Mouse (Mus musculus) c-Kit-negative CD71-positive TER-119-positive erythroid progenitor cells, embryonic 14.5 days (primary cell): Measurements from ENCODE around the gene Basp1.

ENCODE experiments used
- DNase-seq: peaks from one replicate; pipeline ENCODE4 v3.0.0-alpha.2; 2013; ENCODE audit warnings: low read depth, low spot score

The Basp1 gene

DNA sequence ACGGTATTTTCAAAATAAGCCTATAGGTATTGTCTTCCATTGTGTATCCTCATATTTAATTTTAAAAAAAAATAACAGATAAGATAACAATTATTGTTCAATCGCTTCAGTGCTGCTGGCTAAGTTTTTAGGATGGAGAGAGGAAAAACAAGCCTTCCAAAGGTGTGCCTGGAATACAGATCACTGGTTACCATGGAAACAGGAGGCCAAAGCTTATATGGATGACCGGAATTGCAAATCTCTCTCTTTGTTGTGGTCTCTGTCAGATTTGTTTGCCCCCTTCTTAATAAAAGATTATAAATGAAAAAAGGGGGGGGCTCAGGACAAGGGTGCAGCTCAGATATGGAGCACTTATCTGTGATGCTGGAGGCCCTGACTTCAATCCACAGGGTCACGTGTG is 2.4 kb upstream of the Basp1 start:
- DNase-seq, result no peak

DNA sequence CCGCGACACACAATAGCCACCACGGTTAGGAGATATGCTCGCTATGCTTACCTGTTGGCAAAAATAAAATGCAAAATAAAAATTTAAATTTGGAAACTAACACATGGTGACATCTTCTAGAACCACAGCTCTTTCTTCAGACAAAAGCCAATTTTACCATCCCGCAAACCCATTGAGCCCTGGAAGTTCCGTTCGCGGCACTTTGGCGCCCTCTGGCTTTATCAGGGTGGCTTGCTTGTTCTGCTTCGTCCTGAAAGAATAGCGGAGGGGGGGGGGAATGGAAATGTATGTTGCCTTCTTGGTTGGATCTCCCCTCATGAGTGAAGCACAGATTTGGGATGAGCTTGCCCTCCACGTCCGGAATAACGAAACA is 1.2 kb upstream of the Basp1 start:
- DNase-seq, result no peak

DNA sequence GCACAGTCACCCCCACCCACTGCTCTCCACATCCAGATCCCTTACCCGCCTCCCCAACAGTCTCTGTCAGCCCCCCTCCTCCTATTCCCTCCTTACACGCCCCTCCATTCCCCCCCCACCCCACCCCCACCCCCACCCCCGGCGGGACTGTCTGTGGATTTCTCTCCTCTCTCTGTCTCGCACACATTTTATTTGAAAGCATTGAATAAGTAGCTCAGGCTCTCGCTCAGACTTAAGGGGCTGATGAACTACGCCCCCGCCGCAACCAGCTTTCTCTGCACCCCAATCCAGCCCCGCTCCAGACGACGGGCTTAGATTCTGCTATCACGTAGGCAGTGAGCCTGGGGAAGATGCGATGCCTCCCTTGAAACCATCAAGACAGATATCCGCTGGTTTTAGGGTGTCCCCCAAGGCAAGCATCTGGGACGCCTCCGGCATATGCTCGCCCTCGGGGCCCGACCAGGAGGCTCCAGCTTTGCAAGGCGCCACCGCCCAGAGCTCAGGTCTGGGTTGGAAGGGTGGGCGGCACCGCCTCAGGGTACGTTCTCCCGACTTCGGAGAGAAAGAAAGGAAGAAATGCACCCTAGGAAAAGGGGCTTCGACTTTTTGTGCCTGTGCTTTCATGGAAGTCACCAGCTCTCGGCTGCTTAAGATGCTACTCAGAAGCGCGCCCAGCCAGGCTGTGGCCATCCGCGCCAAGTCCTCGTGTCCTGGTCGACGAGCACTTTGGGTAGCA is 615 bp upstream of the Basp1 start:
- no peak for DNase-seq

DNA sequence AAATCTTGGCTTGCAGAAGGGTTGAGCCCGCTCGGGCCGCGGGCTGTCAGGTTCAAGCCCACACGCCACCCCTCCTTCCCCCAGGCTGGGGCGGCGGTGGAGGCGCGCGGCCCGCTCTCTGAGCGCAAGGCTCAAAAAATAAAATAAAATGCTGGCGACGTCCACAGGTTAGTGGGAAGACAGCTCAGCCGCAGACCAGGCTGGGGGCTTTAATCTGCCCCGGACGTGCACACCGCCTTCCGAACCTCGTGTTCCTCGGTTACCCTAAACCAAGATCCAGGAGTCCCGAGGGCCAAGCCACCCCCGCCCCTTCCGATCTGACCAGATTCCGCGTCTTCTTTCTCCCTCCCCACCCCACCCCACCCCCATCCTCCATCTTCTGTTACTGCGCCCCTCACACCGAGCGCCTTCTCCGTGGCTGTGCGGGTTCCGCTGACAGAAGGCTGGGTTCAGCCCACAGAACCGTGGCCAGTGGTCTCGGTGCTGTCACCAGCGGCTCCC is 753 bp downstream of the Basp1 start:
- DNase-seq, result no peak

- DNase-seq, result no peak
Observed at GRCm38 (mm10) chr15:25412171-25412641, 1.4 kb downstream of the Basp1 start.

GRCm38 (mm10) chr15:25411461-25411860 is 2.1 kb downstream of the Basp1 start:
- no peak for DNase-seq

GRCm38 (mm10) chr15:25405926-25406325 is 7.6 kb downstream of the Basp1 start:
- no peak for DNase-seq

DNA sequence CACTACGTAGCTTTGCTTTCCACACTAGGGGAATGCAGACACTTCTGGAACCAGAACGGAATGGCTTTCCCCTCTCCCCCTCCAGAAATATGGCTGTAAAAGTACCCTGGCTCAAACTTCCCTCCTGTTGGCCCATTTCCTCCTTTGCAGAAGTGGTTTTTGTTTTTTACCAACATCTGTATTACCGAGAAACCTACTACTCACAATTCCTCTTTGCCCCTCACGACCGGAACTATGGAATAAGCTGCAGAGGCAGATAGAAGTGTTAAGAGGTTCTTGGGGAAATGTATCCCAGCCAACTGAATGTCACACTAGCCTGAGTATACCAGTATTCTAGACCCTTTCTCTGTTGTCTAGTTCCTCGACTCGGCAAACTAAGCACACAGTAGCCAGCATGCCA is 9.7 kb downstream of the Basp1 start:
- no peak for DNase-seq

GRCm38 (mm10) chr15:25402001-25402400 is 11.6 kb downstream of the Basp1 start:
- no peak for DNase-seq

GRCm38 (mm10) chr15:25400276-25400675 is 13.3 kb downstream of the Basp1 start:
- DNase-seq, result no peak

DNA sequence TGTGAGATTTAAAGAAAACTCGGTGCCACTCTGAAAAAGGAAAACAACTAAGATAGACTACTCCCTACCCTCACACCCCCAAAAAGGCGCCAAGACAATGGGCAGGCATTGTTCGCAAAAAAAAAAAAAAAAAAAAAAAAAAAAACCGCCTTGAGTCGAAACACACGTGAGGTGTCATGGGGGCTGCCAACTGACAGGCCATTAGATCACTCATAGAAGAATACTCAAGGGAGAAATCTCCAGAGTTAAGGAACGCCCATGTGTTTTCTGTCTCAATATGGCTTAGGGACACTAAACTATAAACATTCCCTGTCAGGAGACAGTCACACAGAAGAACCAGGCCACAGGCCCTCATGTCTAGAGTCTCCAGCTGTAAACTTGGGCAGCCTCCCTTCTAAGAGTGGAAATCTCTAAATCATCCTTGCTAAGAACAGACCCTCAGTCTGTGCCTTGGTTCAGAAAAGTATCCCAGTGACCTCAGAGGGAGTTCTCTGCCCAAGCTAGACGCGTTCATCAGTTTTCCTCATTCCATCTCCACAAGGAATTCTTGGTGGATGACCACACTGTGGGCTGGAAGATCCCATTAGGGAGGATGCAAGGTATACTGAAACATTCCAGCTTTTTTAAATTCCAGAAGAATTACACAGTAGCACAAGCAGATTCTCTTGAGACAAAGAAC is 17.5 kb downstream of the Basp1 start:
- DNase-seq, result no peak

DNA sequence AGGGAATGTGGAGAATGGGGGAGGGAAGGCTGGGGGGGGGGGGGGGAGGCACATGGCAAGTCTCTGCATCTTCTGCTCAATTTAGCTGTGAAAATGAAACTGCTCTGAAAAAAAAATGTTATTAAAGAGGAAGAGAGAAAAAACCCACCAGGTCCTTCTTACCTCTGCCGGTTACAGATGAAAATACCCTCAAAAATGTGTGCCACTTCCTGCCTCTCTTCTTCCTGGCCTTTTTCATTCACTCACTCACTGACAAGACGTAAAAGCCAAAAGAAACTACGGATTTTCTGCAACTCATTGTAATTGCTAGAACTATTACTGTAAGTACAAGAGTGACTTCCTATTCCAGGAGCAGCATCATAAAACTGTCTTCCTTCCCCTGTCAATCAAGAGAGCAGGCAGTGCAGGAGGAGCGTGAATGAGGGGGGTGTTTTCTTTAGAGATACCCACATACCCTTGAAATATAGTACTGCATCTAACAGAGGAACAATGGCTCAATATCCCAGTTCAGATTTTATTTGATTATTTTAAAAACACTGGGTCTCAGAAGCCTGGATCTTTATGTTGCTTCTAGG is 21.0 kb downstream of the Basp1 start:
- no peak for DNase-seq

GRCm38 (mm10) chr15:25391210-25391609 is 22.4 kb downstream of the Basp1 start:
- no peak for DNase-seq

DNA sequence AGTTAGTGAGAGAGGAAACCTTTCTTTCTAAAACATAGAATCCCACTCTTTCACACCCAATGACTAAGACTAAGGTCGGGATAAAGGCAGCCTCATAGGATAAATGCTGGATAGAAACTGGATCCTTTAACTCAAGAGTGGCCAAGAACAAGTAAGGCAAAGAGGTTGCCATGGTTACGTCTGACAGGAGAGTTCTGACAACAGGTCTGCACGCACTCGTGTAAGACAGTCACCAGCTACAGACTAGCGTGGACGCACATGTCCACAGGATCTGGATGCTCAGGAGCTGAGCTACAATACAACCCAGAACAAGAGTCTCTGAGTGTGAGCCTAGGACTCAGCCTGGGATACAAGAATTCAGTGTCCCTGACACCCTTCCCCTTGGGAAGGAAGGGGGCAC is 26.0 kb downstream of the Basp1 start:
- no peak for DNase-seq

- no peak for DNase-seq
Observed at GRCm38 (mm10) chr15:25380051-25380450, 33.5 kb downstream of the Basp1 start.

DNA sequence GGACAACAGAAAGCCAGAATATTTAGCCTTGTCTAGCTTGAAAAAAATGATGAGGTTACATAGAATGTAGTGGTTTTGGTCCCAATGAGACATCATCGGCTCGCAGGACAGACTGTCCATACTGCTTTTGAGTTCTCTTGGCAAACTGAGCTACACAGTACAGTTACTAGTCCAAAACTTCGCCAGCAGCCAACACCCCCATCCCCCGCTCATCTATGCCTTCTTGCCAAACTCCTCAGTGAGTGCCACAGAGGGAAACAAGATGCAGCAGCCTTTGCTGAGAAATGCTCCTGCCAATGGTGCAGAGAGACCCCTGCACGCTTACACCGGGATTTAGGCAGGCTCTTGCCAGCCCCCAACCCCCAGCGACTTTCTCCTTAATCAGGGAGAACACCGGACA is 34.9 kb downstream of the Basp1 start:
- no peak for DNase-seq

GRCm38 (mm10) chr15:25376914-25377313 is 36.6 kb downstream of the Basp1 start:
- no peak for DNase-seq

DNA sequence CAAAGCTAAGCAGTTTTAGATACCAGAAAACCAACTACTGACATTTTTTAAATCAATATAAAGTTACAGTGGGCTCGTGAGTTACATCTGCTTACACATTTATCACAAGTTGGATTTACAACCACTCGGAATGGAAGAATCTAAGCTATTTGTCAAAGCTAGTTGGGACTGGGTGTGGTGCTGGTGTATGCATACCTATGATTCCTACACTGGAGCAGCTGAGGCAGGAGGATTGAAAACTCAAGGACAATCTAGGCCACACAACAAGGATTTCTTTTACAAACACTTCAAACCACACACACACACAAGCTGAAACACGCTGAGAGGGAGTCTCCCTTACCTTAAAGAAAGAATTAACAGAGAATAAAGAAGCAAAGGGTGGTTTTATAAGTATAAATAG is 40.1 kb downstream of the Basp1 start:
- DNase-seq, result no peak

DNA sequence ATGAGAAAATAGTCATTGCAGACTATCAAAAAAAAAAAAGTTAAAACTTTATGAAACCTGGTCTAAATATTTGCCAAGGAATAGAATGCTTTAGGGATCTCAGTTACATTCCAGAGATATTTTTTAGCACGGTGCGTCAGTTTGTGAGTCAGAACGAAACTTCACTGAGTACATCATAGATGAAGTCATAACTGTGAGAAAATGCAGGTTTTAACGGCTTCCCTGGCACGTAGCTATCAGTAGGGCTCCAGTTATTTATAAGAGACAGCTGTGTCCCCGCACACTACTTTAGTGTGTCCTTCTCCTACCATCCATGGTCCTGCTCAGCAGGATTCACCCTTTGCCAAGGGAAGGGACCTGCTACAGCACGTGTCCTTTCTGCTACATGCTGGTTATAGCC is 44.0 kb downstream of the Basp1 start:
- DNase-seq, result no peak

- DNase-seq, result no peak
Observed at GRCm38 (mm10) chr15:25365503-25365902, 48.1 kb downstream of the Basp1 start.

GRCm38 (mm10) chr15:25364819-25365463 is 48.6 kb downstream of the Basp1 start:
- DNase-seq, result no peak

GRCm38 (mm10) chr15:25364160-25364818 is 49.3 kb downstream of the Basp1 start:
- DNase-seq, result no peak
